Mouse (Mus musculus) central nervous system, embryonic 11.5 days (tissue): ENCODE measurements around the gene Tmem169. TPM values are rescaled to one million over a fixed set of nuclear protein-coding genes. Genes with fewer than 3 reads are reported as not detected.

Source experiments
- polyA plus RNA-seq: library from polyadenylated mRNA; depleted of rRNA; stranded (reverse); fragments of >200 nt; gene quantifications from 2 replicates; pipeline ENCODE4 v1.2.3, GENCODE M21; 2012; rRNA removed

Gene Tmem169
- polyA plus RNA-seq = 11.2 and 23.5 TPM in 2 replicates

DNA sequence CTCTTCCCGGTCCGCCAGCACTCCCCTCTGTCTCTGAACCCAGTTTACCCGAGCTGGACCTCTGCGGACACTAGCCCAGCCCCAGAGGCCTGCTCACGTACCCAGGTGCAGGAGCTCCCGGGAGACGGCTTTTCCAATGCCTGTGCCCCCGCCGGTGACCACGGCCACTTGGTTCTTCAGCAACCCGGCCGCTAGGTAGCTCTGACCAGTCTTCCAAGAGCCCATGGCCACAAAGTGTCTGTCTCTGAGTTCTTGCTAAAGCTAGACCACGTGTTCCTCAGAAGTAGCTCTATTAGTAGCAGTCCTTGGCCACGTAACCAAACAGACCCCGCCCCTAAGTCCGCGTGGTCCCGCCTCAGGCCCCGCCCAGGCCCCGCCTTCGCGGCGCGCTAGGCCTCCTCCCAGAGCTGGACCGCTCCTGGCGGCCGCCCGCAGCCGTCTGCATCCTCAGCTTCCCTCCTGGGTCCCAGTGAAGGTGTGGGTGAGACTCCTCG, at the start of gene Tmem169, which contains the start of gene Pecr:
Gene Tmem169, plus strand, starts transcription at position 378 of the 494 bp plus-strand sequence.
Gene Pecr, minus strand, starts transcription at position 323 of the 494 bp plus-strand sequence.

DNA sequence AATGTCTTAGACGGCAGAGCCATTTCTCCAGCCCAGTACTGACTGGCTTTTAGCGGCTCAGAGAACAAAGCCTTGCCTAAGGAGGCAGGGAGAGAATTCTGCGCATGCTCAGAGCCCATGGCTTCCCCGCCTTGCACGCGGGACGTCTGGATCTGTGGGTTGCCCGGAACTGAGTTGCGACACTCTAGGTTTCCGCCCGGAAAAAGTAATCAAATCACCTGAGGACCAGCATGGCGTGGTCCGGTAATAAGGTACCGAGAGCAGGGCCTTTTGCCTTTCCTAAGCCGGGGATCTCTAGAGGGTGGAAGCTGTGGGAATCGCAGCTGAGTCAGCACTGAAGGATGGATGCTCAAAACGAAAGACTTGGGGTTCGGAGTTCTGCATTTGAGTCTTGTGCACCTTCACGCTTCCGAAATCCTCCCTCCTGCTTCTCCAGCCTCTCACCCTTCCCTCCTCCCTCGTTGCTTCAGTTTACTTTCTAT, 23.2 kb downstream of the Tmem169 start, which contains the start of gene Xrcc5:
Gene Xrcc5, plus strand, starts transcription at position 105 of the 482 bp plus-strand sequence.

Other genes starting within 250 kb of the Tmem169 start
- gene Mreg, start 72.1 kb upstream of the Tmem169 start, polyA plus RNA-seq = 2.4 and 4.6 TPM in 2 replicates
- 8.0 and 12.3 TPM in 2 replicates for gene Pecr, start 55 bp upstream of the Tmem169 start, polyA plus RNA-seq
- 31.8 and 35.9 TPM in 2 replicates for gene Xrcc5, start 23.1 kb downstream of the Tmem169 start, polyA plus RNA-seq